ENCODE assay signal across 22 mouse cellular contexts in the genomic region with DNA sequence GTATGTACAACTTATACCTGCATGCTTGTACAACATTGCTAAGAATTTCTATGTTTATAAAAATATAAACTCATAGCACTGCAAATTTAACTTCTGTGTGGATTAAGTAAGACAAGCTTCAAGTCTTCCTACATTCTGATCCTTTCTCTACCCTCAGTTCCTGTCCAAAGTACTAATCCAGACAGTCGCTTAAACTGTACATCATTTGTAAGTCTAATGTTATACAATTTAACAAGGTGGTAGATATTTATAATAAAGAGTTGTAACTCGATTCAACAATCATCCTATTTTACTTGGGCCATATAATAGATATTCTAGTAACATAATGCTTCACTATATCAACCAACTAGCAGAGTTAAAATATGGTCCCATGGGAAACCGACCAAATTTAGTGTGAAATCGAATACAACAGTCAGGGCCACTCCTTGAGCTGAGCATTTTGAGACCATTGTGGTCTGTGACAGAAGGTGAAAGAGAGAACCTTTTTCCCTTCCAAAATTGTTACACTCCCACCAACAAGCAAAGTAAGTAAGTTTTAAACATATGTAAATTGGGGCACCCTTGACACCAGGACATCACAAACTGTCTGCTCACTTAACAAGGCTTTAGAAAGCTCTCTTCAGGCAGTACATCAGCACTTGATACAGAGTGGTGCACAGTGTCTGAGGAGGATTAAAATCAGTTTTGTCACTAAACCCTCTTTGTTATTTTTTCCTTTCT.
DNase-seq lines count a peak whose midpoint lies in the region; ATAC-seq and TF ChIP-seq lines count a peak whose summit lies in the region.
"Had no signal": no experiment of that assay in that cellular context is flagged by ENCODE, and none has a peak within 500 bp of the region (broad histone marks: within the 10 kb centered on the region; RNA-seq: fewer than 3 reads in every experiment).

No protein-coding gene starts in this region.

- H3K9me3 ChIP-seq in hindbrain, embryonic 11.5 days (ENCODE audit: control insufficient read depth, low read length) = no peaks in the 10 kb centered on the region
- H3K9me3 ChIP-seq in hindbrain, embryonic 16.5 days (ENCODE audit: control insufficient read depth, low read length) = no peaks in the 10 kb centered on the region
- no peaks in the 10 kb centered on the region for H3K9me3 ChIP-seq in midbrain, embryonic 11.5 days (ENCODE audit: control insufficient read depth, low read length)
- H3K9me3 ChIP-seq in midbrain, postnatal 0 days (ENCODE audit: low read length) = no peaks in the 10 kb centered on the region
- no peaks in the 10 kb centered on the region for H3K9me3 ChIP-seq in midbrain, embryonic 12.5 days
- no peaks in the 10 kb centered on the region for H3K9me3 ChIP-seq in neural tube, embryonic 14.5 days (ENCODE audit: control insufficient read depth, low read length)
- H3K9me3 ChIP-seq: embryonic facial prominence, embryonic 13.5 days; forebrain, embryonic 12.5 days; G1E; heart, embryonic 10.5 days had no signal

- no peak overlapping the region for H3K4me2 ChIP-seq in hindbrain, embryonic 11.5 days (replicated peaks; ENCODE audit: low read depth, low read length)
- no peak overlapping the region for H3K4me2 ChIP-seq in hindbrain, embryonic 16.5 days (ENCODE audit: low read length)
- H3K4me2 ChIP-seq in midbrain, embryonic 11.5 days = no peak overlapping the region
- no peak overlapping the region for H3K4me2 ChIP-seq in midbrain, postnatal 0 days (ENCODE audit: low read depth, low read length, poor library complexity, severe bottlenecking)
- no peak overlapping the region for H3K4me2 ChIP-seq in midbrain, embryonic 12.5 days (replicated peaks)
- no peak overlapping the region for H3K4me2 ChIP-seq in neural tube, embryonic 14.5 days (ENCODE audit: low read depth, low read length)
- H3K4me2 ChIP-seq: embryonic facial prominence, embryonic 13.5 days; forebrain, embryonic 12.5 days had no signal

- no peak overlapping the region for H3K4me3 ChIP-seq in hindbrain, embryonic 11.5 days (ENCODE audit: low read depth, low read length)
- H3K4me3 ChIP-seq in hindbrain, embryonic 16.5 days (ENCODE audit: low read length) = no peak overlapping the region
- no peak overlapping the region for H3K4me3 ChIP-seq in midbrain, embryonic 11.5 days (ENCODE audit: low read depth, low read length)
- H3K4me3 ChIP-seq in midbrain, postnatal 0 days (ENCODE audit: low read depth, low read length) = no peak overlapping the region
- no peak overlapping the region for H3K4me3 ChIP-seq in midbrain, embryonic 12.5 days
- H3K4me3 ChIP-seq in neural tube, embryonic 14.5 days (ENCODE audit: low read depth, low read length) = no peak overlapping the region
- H3K4me3 ChIP-seq: embryonic facial prominence, embryonic 13.5 days; forebrain, embryonic 12.5 days; heart, embryonic 10.5 days had no signal

- TF ChIP-seq CTCF in midbrain, postnatal 0 days (IDR thresholded peaks at IDR 0.05) = no peak

- peak; percentile 80 for ATAC-seq in hindbrain, embryonic 11.5 days (ENCODE audit: low FRiP score)
- ATAC-seq in hindbrain, embryonic 16.5 days = no peak
- ATAC-seq in midbrain, embryonic 11.5 days (ENCODE audit: low FRiP score) = peak; percentile 91
- ATAC-seq in midbrain, postnatal 0 days (ENCODE audit: low FRiP score) = no peak
- ATAC-seq in midbrain, embryonic 12.5 days (ENCODE audit: low FRiP score, low read depth) = peak; percentile 95
- peak; percentile 44; the same call in 1 of the 2 replicates for ATAC-seq in neural tube, embryonic 14.5 days (ENCODE audit: low read depth)
- ATAC-seq: CD4-positive, CD25-positive, alpha-beta regulatory T cell, adult 4 months; forebrain, embryonic 16.5 days had no signal

- DNase-seq in hindbrain, embryonic 11.5 days (ENCODE audit: low spot score) = no peak
- DNase-seq in midbrain, embryonic 11.5 days (ENCODE audit: low spot score, missing footprints) = peak; percentile 88
- DNase-seq in midbrain, postnatal 0 days (ENCODE audit: low spot score) = no peak
- DNase-seq in kidney, adult 11 months = no peak
- DNase-seq: adrenal gland, postnatal 14 days; B cell, adult 2 months; cerebellum, adult 18-20 months; cerebellum, adult 9-11 months; cerebellum, postnatal 36 days; gastrocnemius, postnatal 10 days; heart, adult 18-20 months; heart, postnatal 10 days; heart, postnatal 4 days had no signal

- H3K4me1 ChIP-seq in hindbrain, embryonic 11.5 days (replicated peaks; ENCODE audit: control insufficient read depth, insufficient read depth, low read length) = no peaks in the 10 kb centered on the region
- no peaks in the 10 kb centered on the region for H3K4me1 ChIP-seq in hindbrain, embryonic 16.5 days (ENCODE audit: control insufficient read depth, insufficient read depth, low read depth, low read length)
- 0 out of 2 replicates have a peak, but pooled peaks cover 2% of the 10 kb centered on the region for H3K4me1 ChIP-seq in midbrain, embryonic 11.5 days (ENCODE audit: control insufficient read depth, insufficient read depth, low read length)
- no peaks in the 10 kb centered on the region for H3K4me1 ChIP-seq in midbrain, postnatal 0 days (ENCODE audit: insufficient read depth, low read length)
- peaks cover 2% of the 10 kb centered on the region; the same call in 1 of the 2 replicates for H3K4me1 ChIP-seq in midbrain, embryonic 12.5 days
- no peaks in the 10 kb centered on the region for H3K4me1 ChIP-seq in neural tube, embryonic 14.5 days (ENCODE audit: control insufficient read depth, insufficient read depth, low read length)
- H3K4me1 ChIP-seq: embryonic facial prominence, embryonic 13.5 days; heart, embryonic 10.5 days had no signal

- no peaks in the 10 kb centered on the region for H3K27me3 ChIP-seq in hindbrain, embryonic 11.5 days (ENCODE audit: control insufficient read depth, insufficient read depth, low read length)
- H3K27me3 ChIP-seq in hindbrain, embryonic 16.5 days (replicated peaks; ENCODE audit: control insufficient read depth, insufficient read depth, low read length) = no peaks in the 10 kb centered on the region
- no peaks in the 10 kb centered on the region for H3K27me3 ChIP-seq in midbrain, embryonic 11.5 days (ENCODE audit: control insufficient read depth, insufficient read depth, low read length)
- H3K27me3 ChIP-seq in midbrain, postnatal 0 days (ENCODE audit: insufficient read depth, low read length) = no peaks in the 10 kb centered on the region
- no peaks in the 10 kb centered on the region for H3K27me3 ChIP-seq in midbrain, embryonic 12.5 days
- H3K27me3 ChIP-seq in neural tube, embryonic 14.5 days (ENCODE audit: control insufficient read depth, insufficient read depth, low read length) = no peaks in the 10 kb centered on the region
- H3K27me3 ChIP-seq: embryonic facial prominence, embryonic 13.5 days had no signal

- 48% methylated on average over 4 of the region's 4 CpGs for WGBS in hindbrain, embryonic 11.5 days
- 39% methylated on average over 4 of the region's 4 CpGs for WGBS in hindbrain, embryonic 16.5 days
- WGBS in midbrain, embryonic 11.5 days = 54% methylated on average over 4 of the region's 4 CpGs
- 29% methylated on average over 4 of the region's 4 CpGs for WGBS in midbrain, postnatal 0 days
- WGBS in midbrain, embryonic 12.5 days = 47% methylated on average over 4 of the region's 4 CpGs
- 24% methylated on average over 4 of the region's 4 CpGs for WGBS in neural tube, embryonic 14.5 days

- H3K9ac ChIP-seq in hindbrain, embryonic 11.5 days (ENCODE audit: low read depth, low read length) = no peak overlapping the region
- H3K9ac ChIP-seq in hindbrain, embryonic 16.5 days (ENCODE audit: low read depth, low read length) = no peak overlapping the region
- H3K9ac ChIP-seq in midbrain, embryonic 11.5 days (ENCODE audit: low read length) = no peak overlapping the region
- no peak overlapping the region for H3K9ac ChIP-seq in midbrain, postnatal 0 days (replicated peaks; ENCODE audit: low read length, poor library complexity, severe bottlenecking)
- no peak overlapping the region for H3K9ac ChIP-seq in midbrain, embryonic 12.5 days (replicated peaks)
- H3K9ac ChIP-seq in neural tube, embryonic 14.5 days (replicated peaks; ENCODE audit: low read depth, low read length) = no peak overlapping the region
- H3K9ac ChIP-seq: embryonic facial prominence, embryonic 13.5 days; forebrain, embryonic 12.5 days had no signal

- no peak overlapping the region for H3K27ac ChIP-seq in hindbrain, embryonic 11.5 days (ENCODE audit: low read depth, low read length)
- no peak overlapping the region for H3K27ac ChIP-seq in hindbrain, embryonic 16.5 days (ENCODE audit: low read depth, low read length)
- H3K27ac ChIP-seq in midbrain, embryonic 11.5 days (ENCODE audit: low read depth, low read length) = no peak overlapping the region
- H3K27ac ChIP-seq in midbrain, postnatal 0 days (ENCODE audit: low read depth, low read length) = no peak overlapping the region
- H3K27ac ChIP-seq in midbrain, embryonic 12.5 days (replicated peaks) = 0 out of 2 replicates have a peak overlapping the region, but pooled peaks have one; percentile 46
- H3K27ac ChIP-seq in neural tube, embryonic 14.5 days (ENCODE audit: low read depth, low read length) = no peak overlapping the region
- H3K27ac ChIP-seq: embryonic facial prominence, embryonic 13.5 days; forebrain, embryonic 12.5 days; heart, embryonic 10.5 days had no signal

- H3K36me3 ChIP-seq in hindbrain, embryonic 11.5 days (ENCODE audit: control insufficient read depth, insufficient read depth, low read length) = no peaks in the 10 kb centered on the region
- no peaks in the 10 kb centered on the region for H3K36me3 ChIP-seq in hindbrain, embryonic 16.5 days (ENCODE audit: control insufficient read depth, insufficient read depth, low read length)
- H3K36me3 ChIP-seq in midbrain, embryonic 11.5 days (ENCODE audit: control insufficient read depth, insufficient read depth, low read length) = no peaks in the 10 kb centered on the region
- H3K36me3 ChIP-seq in midbrain, postnatal 0 days (ENCODE audit: insufficient read depth, low read length) = no peaks in the 10 kb centered on the region
- H3K36me3 ChIP-seq in midbrain, embryonic 12.5 days = no peaks in the 10 kb centered on the region
- H3K36me3 ChIP-seq in neural tube, embryonic 14.5 days (ENCODE audit: control insufficient read depth, insufficient read depth, low read length) = no peaks in the 10 kb centered on the region
- H3K36me3 ChIP-seq: embryonic facial prominence, embryonic 13.5 days; forebrain, embryonic 12.5 days; G1E; heart, embryonic 10.5 days had no signal

Comparison
In these comparisons a context has a peak if more than half of its experiments do, and no peak if none do; other contexts are left out.
1. ATAC-seq: peak in hindbrain, embryonic 11.5 days (single experiment), midbrain, embryonic 11.5 days (single experiment), midbrain, embryonic 12.5 days (single experiment) and neural tube, embryonic 14.5 days (single experiment); none in hindbrain, embryonic 16.5 days (single experiment) and midbrain, postnatal 0 days (single experiment).